Mouse (Mus musculus): ENCODE measurements around the gene Itsn1.

GRCm38 (mm10) chr16:91937281-91937680, 208.2 kb downstream of the Itsn1 start:
- TF ChIP-seq POLR2A (IDR thresholded peaks at IDR 0.05; ENCODE audit: insufficient read depth, low read depth, low read length) (no peak), CTCF (IDR thresholded peaks at IDR 0.05; ENCODE audit: insufficient read depth, low read depth, low read length) (no peak)
